Mouse (Mus musculus) MEL (cell line): ENCODE data around the gene Acat1.

Experiments used
- CTCF ChIP-seq, 3 experiments: IDR thresholded peaks in 2 of 3; conservative IDR thresholded peaks in 1 of 3; 2 replicates each; pipeline ENCODE4 v1.5.1; 2011 to 2012; ENCODE audit warnings: low read length in 3 of 3, low read depth in 2 of 3, mild to moderate bottlenecking in 2 of 3, improper control_type of control experiment in 1 of 3, inconsistent platforms in 1 of 3, mixed read lengths in 1 of 3, moderate library complexity in 1 of 3; ENCODE audit not compliant: control insufficient read depth in 1 of 3, insufficient read depth in 1 of 3, poor library complexity in 1 of 3, severe bottlenecking in 1 of 3
- E2F4 ChIP-seq: IDR thresholded peaks from 2 replicates; pipeline ENCODE4 v1.6.1; 2011; ENCODE audit warnings: low read depth, low read length, improper control_type of control experiment, borderline replicate concordance
- EP300 ChIP-seq, 2 experiments: IDR thresholded peaks; 2 replicates each; pipeline ENCODE4 v1.6.1; 2011; ENCODE audit warnings: improper control_type of control experiment in 2 of 2, low read length in 2 of 2, low read depth in 1 of 2, mild to moderate bottlenecking in 1 of 2
- GABPA ChIP-seq: IDR thresholded peaks from 2 replicates; pipeline ENCODE4 v1.6.1; 2012; ENCODE audit warnings: low read depth, mild to moderate bottlenecking, inconsistent platforms, low read length, improper control_type of control experiment, moderate library complexity
- MAFK ChIP-seq: IDR thresholded peaks from 2 replicates; pipeline ENCODE4 v1.6.1; 2011; ENCODE audit warnings: low read depth, mild to moderate bottlenecking, low read length, improper control_type of control experiment, borderline replicate concordance
- POLR2A ChIP-seq, 2 experiments: IDR thresholded peaks; 2 replicates each; pipeline ENCODE4 v1.6.1; 2011 to 2012; ENCODE audit warnings: low read length in 2 of 2, mild to moderate bottlenecking in 2 of 2, control low read depth in 1 of 2, improper control_type of control experiment in 1 of 2, low read depth in 1 of 2, moderate library complexity in 1 of 2; ENCODE audit not compliant: control insufficient read depth in 1 of 2, insufficient read depth in 1 of 2, poor library complexity in 1 of 2
- POLR2AphosphoS5 ChIP-seq: IDR thresholded peaks from 2 replicates; pipeline ENCODE4 v1.6.1; 2012; ENCODE audit warnings: low read depth, borderline replicate concordance, mild to moderate bottlenecking, inconsistent platforms, low read length, moderate library complexity, mixed read lengths
- RCOR1 ChIP-seq: IDR thresholded peaks from 2 replicates; pipeline ENCODE4 v1.6.1; 2012; ENCODE audit warnings: low read depth, mild to moderate bottlenecking, inconsistent platforms, low read length, improper control_type of control experiment
- SIN3A ChIP-seq: IDR thresholded peaks from 2 replicates; pipeline ENCODE4 v1.6.1; 2012; ENCODE audit warnings: low read length, improper control_type of control experiment, inconsistent platforms
- TBP ChIP-seq: IDR thresholded peaks from 2 replicates; pipeline ENCODE4 v1.8.0; 2011; ENCODE audit warnings: low read depth, low read length, improper control_type of control experiment
- TCF12 ChIP-seq: IDR thresholded peaks from 2 replicates; pipeline ENCODE4 v1.6.1; 2014; ENCODE audit warnings: low read depth, mild to moderate bottlenecking, inconsistent platforms, low read length, improper control_type of control experiment, moderate library complexity
- USF1 ChIP-seq: IDR thresholded peaks from 2 replicates; pipeline ENCODE4 v1.6.1; 2014; ENCODE audit warnings: low read depth, mild to moderate bottlenecking, inconsistent platforms, low read length, improper control_type of control experiment, moderate library complexity

DNA sequence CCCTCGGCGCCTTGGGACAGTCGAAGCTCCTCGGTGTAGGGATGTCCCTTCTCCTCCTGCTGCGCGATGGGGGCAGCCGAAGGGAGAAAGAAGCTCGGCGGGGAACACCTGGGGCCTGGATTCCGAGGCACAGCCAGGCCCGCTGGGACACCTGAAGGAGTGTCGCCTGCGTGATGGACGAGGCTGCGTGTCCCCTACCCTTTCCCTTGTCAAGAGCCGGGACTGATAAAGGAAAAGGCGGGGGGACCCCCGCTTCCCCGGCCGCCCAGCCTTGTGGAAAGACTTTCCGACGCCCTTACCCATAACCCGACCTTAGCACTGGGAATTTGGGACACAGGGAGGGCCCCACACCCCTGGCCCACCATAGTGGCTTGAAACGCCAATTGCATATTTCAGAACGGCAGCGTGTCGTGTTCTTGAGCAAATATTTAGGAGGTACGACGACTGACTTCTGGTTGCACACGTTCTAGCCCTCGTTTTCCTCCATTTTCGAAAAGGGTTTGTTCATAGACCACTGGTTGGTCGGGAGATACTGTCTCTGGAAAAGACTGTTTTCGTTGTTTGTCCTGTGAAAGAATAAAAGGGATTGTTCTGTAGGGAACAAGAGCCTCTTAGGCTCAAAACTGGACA is 72.7 kb downstream of the Acat1 start:
- no peak for TF ChIP-seq POLR2AphosphoS5
- TF ChIP-seq GABPA: no peak
- no peak for TF ChIP-seq TBP
- TF ChIP-seq TCF12: no peak
- TF ChIP-seq E2F4: no peak
- no peak for TF ChIP-seq CTCF (IDR thresholded peaks at IDR 0.05 in 2 of 3, conservative IDR thresholded peaks at IDR 0.05 in 1 of 3; ENCODE audit: control insufficient read depth in 1 of 3, insufficient read depth in 1 of 3, low read depth in 2 of 3, low read length in 3 of 3, poor library complexity in 1 of 3, severe bottlenecking in 1 of 3)
- TF ChIP-seq POLR2A (IDR thresholded peaks at IDR 0.05; ENCODE audit: control insufficient read depth in 1 of 2, insufficient read depth in 1 of 2, low read depth in 1 of 2, low read length in 2 of 2, poor library complexity in 1 of 2): no peak
- TF ChIP-seq SIN3A: 0 out of 2 replicates have a peak, but pooled peaks have one; percentile 2
- no peak for TF ChIP-seq EP300 (IDR thresholded peaks at IDR 0.05; ENCODE audit: low read depth in 1 of 2, low read length in 2 of 2)
- no peak for TF ChIP-seq RCOR1
- no peak for TF ChIP-seq USF1
- no peak for TF ChIP-seq MAFK
